Mouse (Mus musculus) cortical plate, adult 2 months (tissue): ENCODE measurements at regions not wholly inside any gene's neighbourhood (a gene's known extent, or its start where the extent isn't known, plus 50 kb on each side); places are given as distances from the start of the nearest gene placed in this dataset.

Source experiments
- H3K27ac ChIP-seq: fragments of 200-500 bp; 2 replicates; pipeline ENCODE4 v1.5.1; 2012; ENCODE audit warnings: low read length, control low read depth, inconsistent platforms; ENCODE audit not compliant: insufficient read depth
- H3K4me1 ChIP-seq: fragments of 200-500 bp; 2 replicates; pipeline ENCODE4 v1.6.1; 2011; ENCODE audit warnings: low read length; ENCODE audit not compliant: control insufficient read depth, insufficient read depth
- H3K4me3 ChIP-seq: fragments of 200-500 bp; 2 replicates; pipeline ENCODE4 v1.5.1; 2011; ENCODE audit warnings: mild to moderate bottlenecking, low read length, control low read depth; ENCODE audit not compliant: insufficient read depth
- CTCF ChIP-seq: fragments of 200-500 bp; IDR thresholded peaks from 2 replicates; pipeline ENCODE4 v1.5.1; 2011; ENCODE audit warnings: mild to moderate bottlenecking, control low read depth, low read length; ENCODE audit not compliant: insufficient read depth; ENCODE audit errors: extremely low read depth
- POLR2A ChIP-seq: fragments of 200-500 bp; IDR thresholded peaks from 2 replicates; pipeline ENCODE4 v1.6.1; 2011; ENCODE audit warnings: mild to moderate bottlenecking, low read length, control low read depth; ENCODE audit not compliant: insufficient read depth; ENCODE audit errors: extremely low read depth

DNA sequence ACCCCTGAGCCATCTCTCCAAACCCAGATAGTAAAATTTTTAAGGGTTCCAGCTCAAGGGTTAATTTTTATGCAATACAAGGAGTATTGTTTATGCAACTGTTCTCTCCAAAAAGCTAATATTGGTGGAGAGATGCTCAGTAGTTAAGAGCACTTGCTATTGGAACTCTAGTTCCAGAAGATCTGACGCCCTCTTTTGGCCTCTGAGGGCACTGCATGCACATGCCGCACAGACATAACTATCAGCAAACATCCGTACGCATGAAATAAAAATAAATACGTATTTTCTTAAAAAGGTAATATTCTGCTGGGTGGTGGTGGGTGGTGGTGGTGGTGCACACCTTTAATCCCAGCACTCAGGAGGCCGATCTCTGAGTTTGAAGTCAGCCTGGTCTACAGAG, 112.1 kb upstream of the Tmpo start:
- TF ChIP-seq POLR2A (no peak), CTCF (no peak)
- H3K4me3 ChIP-seq, result no peak overlapping the region
- H3K4me1 ChIP-seq, result no peaks in the 10 kb centered on the region
- H3K27ac ChIP-seq, result no peak overlapping the region

DNA sequence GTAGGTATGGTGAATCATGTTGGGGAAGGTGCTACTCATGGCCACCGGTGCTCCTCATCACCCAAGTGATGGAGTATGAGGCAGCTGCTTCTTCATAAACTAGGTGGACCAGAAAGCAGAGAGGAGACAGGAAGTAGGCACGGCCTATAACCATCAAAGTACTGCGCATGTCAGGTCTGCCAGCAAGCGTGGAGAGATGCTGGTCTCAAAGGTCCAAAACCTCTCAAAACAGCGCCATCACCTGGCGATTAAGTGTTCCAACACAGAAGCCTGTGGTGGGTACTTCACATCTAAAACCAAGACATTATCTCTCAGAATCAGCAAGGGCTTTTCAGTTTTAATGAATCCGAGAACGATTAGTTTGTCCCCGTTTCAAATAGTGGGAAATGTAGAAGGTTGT, 103.1 kb upstream of the Tmpo start:
- no peak overlapping the region for H3K4me3 ChIP-seq
- H3K4me1 ChIP-seq, result no peaks in the 10 kb centered on the region
- H3K27ac ChIP-seq, result no peak overlapping the region
- TF ChIP-seq POLR2A (no peak), CTCF (no peak)

- H3K4me1 ChIP-seq, result no peaks in the 10 kb centered on the region
- no peak overlapping the region for H3K4me3 ChIP-seq
- TF ChIP-seq POLR2A (no peak), CTCF (peak; percentile 97)
- no peak overlapping the region for H3K27ac ChIP-seq
Measured at GRCm38 (mm10) chr10:91270955-91271741, 90.0 kb upstream of the Tmpo start.

- H3K4me1 ChIP-seq, result no peaks in the 10 kb centered on the region
- no peak overlapping the region for H3K27ac ChIP-seq
- TF ChIP-seq POLR2A (no peak), CTCF (peak; percentile 28; the same call in 1 of the 2 replicates)
- no peak overlapping the region for H3K4me3 ChIP-seq
Measured at GRCm38 (mm10) chr10:91270268-91270954, 89.3 kb upstream of the Tmpo start.

DNA sequence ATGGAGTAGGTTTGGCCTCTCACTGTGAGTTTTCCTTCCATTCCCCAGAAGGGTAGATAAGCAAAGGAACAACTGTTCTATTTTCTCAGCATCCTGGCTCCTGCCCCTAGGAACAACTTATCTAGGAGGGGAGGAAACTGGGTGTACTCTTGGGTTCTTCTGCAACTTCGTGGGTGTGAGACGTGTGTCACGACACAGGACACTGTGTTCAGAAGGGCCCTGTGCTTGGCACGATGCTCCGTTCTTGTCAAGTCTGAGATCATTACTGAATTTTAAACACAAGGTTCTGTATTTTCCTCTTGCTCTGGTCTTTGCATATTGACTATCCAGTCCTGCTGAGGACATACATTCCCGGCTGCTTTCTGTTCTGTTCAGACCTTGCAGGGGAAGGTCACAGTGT, 86.8 kb upstream of the Tmpo start:
- Histone ChIP-seq H3K27ac (no peak overlapping the region), H3K4me1 (no peaks in the 10 kb centered on the region), H3K4me3 (no peak overlapping the region)
- TF ChIP-seq POLR2A (no peak), CTCF (no peak)

- Histone ChIP-seq H3K4me1 (no peaks in the 10 kb centered on the region), H3K4me3 (no peak overlapping the region), H3K27ac (no peak overlapping the region)
- TF ChIP-seq CTCF, result no peak
- TF ChIP-seq POLR2A, result no peak
Measured at GRCm38 (mm10) chr10:91260416-91260815, 79.3 kb upstream of the Tmpo start.

DNA sequence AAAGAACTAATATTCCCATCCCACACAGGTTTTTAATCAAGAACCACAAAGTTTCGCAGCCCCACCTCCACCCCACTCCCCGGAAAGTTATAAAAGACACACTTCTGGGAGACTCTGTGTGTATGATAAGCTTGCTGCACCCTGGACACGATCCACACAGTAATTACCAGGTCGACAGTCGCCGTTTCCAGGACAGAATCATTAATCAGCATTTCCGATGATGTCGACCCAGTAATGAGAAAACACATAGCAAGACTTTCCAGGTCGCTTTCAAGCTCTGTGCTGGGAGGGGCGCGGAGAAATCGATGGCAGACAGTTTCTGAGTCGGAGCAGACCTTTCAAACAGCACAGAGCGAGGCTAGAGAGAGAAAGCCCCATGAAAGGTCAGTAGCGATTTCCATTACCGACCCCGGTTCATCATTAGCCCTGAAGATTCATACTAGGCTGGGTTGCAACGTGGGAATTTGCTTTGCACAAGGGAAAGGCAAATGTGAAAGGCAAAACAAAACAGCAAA, 68.6 kb upstream of the Tmpo start:
- TF ChIP-seq CTCF (no peak), POLR2A (no peak)
- no peak overlapping the region for H3K4me3 ChIP-seq
- H3K4me1 ChIP-seq, result peaks cover 1% of the 10 kb centered on the region; the same call in 1 of the 2 replicates
- H3K27ac ChIP-seq, result no peak overlapping the region

DNA sequence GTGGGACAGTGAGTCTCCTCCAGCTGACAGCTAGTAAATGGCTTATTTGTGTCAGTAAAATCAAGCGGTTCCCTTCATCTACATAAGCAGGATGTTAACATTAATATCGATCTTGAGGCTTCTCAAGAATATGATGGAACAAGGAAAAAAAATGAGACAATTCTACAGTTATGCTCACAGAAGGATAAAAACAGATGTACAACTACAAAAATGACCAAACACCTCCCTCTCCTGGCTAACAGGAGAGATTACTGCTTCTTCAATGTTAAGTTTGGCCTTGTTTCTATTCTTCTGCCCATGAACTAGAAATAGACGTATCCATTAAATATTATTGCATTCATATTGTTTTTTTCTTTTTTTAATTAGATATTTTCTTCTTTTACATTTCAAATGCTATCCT, 63.2 kb upstream of the Tmpo start:
- Histone ChIP-seq H3K27ac (no peak overlapping the region), H3K4me1 (no peaks in the 10 kb centered on the region), H3K4me3 (no peak overlapping the region)
- TF ChIP-seq POLR2A (no peak), CTCF (no peak)

DNA sequence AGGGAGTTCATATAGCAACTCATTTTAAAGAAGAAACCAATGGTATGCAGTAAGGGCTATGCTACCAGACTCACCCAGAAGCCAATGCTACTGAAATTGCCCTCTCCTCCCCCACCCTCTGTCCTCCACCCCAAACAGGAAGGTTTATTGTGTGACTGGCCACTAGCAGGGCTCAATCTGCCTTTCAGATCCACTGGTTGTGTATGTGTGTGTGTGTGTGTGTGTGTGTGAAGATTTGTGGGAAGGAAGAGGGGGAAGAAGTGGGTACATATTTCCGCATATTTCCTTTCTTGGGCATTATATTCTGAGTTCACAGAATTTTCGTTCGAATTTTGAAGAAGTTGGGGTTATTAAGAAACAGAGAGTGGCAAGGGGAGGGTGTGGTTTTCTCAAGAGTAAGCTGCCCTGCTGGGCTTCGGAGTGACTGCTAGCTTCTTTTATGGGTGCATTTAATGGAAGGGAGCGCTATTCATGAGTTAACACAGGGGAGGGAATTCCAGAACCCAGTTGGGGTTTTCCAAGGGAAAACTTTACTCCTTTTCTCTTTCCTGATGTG, 61.5 kb upstream of the Tmpo start:
- no peak for TF ChIP-seq CTCF
- TF ChIP-seq POLR2A, result no peak
- no peak overlapping the region for H3K27ac ChIP-seq
- H3K4me1 ChIP-seq, result no peaks in the 10 kb centered on the region
- H3K4me3 ChIP-seq, result no peak overlapping the region

DNA sequence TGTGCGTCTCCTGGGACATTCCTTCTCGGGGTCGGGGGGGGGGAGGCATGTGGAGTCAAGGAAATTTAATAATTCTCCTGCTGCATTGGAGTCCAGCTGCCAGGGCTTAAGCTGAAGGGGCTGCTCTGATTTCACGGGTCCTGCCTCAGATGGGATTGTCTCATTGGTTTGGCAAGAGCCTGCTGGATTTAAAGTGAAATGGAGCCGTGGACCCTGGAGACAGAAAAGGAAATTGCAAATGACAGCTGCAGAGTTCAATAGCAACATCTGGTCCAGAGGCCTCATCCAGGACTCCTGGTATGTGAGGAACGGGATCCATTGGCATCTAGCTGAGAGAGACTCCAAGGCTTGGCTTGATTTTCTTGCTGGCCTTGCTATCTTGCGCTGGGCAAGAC, 60.5 kb upstream of the Tmpo start:
- no peak overlapping the region for H3K4me3 ChIP-seq
- no peaks in the 10 kb centered on the region for H3K4me1 ChIP-seq
- TF ChIP-seq CTCF (no peak), POLR2A (no peak)
- no peak overlapping the region for H3K27ac ChIP-seq
